Mouse (Mus musculus) spleen, postnatal 0 days (tissue): ENCODE measurements around the gene Gm20605. TPM values are rescaled to one million over a fixed set of nuclear protein-coding genes. Genes with fewer than 3 reads are reported as not detected.

Experiments used
- polyA plus RNA-seq: library from polyadenylated mRNA; unstranded; fragments of >200 nt; fragmentation: Nextera tagmentation; extraction: Ambion mirVana; gene quantifications from 2 replicates; pipeline ENCODE4 v1.2.1, GENCODE M21; 2015

Gm20605 gene
- 9.0 and 10.1 TPM in 2 replicates for polyA plus RNA-seq

GRCm38 (mm10) chr5:137628498-137629305, at the start of gene Gm20605, which contains the start of the genes Fbxo24 and Lrch4:
Gene Gm20605, plus strand, starts transcription at chr5:137629175.
Gene Fbxo24, minus strand, starts transcription at chr5:137629002.
Gene Lrch4, plus strand, starts transcription at chr5:137629121.

GRCm38 (mm10) chr5:137600619-137601364, 28.2 kb upstream of the Gm20605 start, which contains the start of gene Mospd3:
Gene Mospd3, minus strand, starts transcription at chr5:137601058.

GRCm38 (mm10) chr5:137613550-137613949, 15.4 kb upstream of the Gm20605 start, which contains the start of gene Pcolce:
Gene Pcolce, minus strand, starts transcription at chr5:137613784.

GRCm38 (mm10) chr5:137641054-137641453, 12.1 kb downstream of the Gm20605 start, which contains the start of gene Sap25:
Gene Sap25, plus strand, starts transcription at chr5:137641334.

GRCm38 (mm10) chr5:137645652-137646091, 16.7 kb downstream of the Gm20605 start, which contains the start of gene Irs3:
Gene Irs3, minus strand, starts transcription at chr5:137645714.

GRCm38 (mm10) chr5:137684294-137685123, 55.5 kb downstream of the Gm20605 start, which contains the start of gene Agfg2:
Gene Agfg2, minus strand, starts transcription at chr5:137684726.

Other genes starting within 250 kb of the Gm20605 start
- 0.06 and 0.15 TPM in 2 replicates for gene Zan, start 152.1 kb upstream of the Gm20605 start, polyA plus RNA-seq
- 44.1 and 45.5 TPM in 2 replicates for gene Pop7, start 126.7 kb upstream of the Gm20605 start, polyA plus RNA-seq
- 9.3 and 10.5 TPM in 2 replicates for gene Gigyf1, start 110.6 kb upstream of the Gm20605 start, polyA plus RNA-seq
- gene Epo, start 95.9 kb upstream of the Gm20605 start, polyA plus RNA-seq = not detected in 2 replicates
- 296 and 329 TPM in 2 replicates for gene Gnb2, start 95.7 kb upstream of the Gm20605 start, polyA plus RNA-seq
- not detected in 2 replicates for gene Actl6b, start 75.7 kb upstream of the Gm20605 start, polyA plus RNA-seq
- 43.2 and 45.5 TPM in 2 replicates for gene Tfr2, start 59.3 kb upstream of the Gm20605 start, polyA plus RNA-seq
- 55.8 TPM in 2 replicates for gene Mospd3, start 28.1 kb upstream of the Gm20605 start, polyA plus RNA-seq
- 61.6 and 75.4 TPM in 2 replicates for gene Pcolce, start 15.4 kb upstream of the Gm20605 start, polyA plus RNA-seq
- 0.10 TPM in 1 of 2 replicates, not detected in the other for gene Fbxo24, start 173 bp upstream of the Gm20605 start, polyA plus RNA-seq
- gene Lrch4, start 54 bp upstream of the Gm20605 start, polyA plus RNA-seq = 41.9 and 54.3 TPM in 2 replicates
- gene Sap25, start 12.2 kb downstream of the Gm20605 start, polyA plus RNA-seq = 16.9 and 18.4 TPM in 2 replicates
- gene Irs3, start 16.5 kb downstream of the Gm20605 start, polyA plus RNA-seq = 0.05 and 0.12 TPM in 2 replicates
- gene Agfg2, start 55.6 kb downstream of the Gm20605 start, polyA plus RNA-seq = 36.8 and 43.3 TPM in 2 replicates
- gene Nyap1, start 112.4 kb downstream of the Gm20605 start, polyA plus RNA-seq = 0.24 and 0.30 TPM in 2 replicates
- 114 and 132 TPM in 2 replicates for gene Tsc22d4, start 116.6 kb downstream of the Gm20605 start, polyA plus RNA-seq
- gene Ppp1r35, start 149.7 kb downstream of the Gm20605 start, polyA plus RNA-seq = 28.5 and 28.7 TPM in 2 replicates
- gene Mepce, start 158.5 kb downstream of the Gm20605 start, polyA plus RNA-seq = 8.4 and 9.4 TPM in 2 replicates
- 5.6 and 7.4 TPM in 2 replicates for gene Zcwpw1, start 158.6 kb downstream of the Gm20605 start, polyA plus RNA-seq
- 16.8 and 27.1 TPM in 2 replicates for gene Pilra, start 207.1 kb downstream of the Gm20605 start, polyA plus RNA-seq
- gene Pilrb1, start 228.9 kb downstream of the Gm20605 start, polyA plus RNA-seq = 17.8 and 27.4 TPM in 2 replicates
- gene Pilrb2, start 242.6 kb downstream of the Gm20605 start, polyA plus RNA-seq = 25.5 and 39.0 TPM in 2 replicates